Mouse (Mus musculus): ENCODE results near the gene Bcor. TPM values are rescaled to one million over a fixed set of nuclear protein-coding genes. Genes with fewer than 3 reads are reported as not detected.

Gene Bcor
- total and polyA plus RNA-seq, 3 experiments = 11.2 to 22.4 (median 18.0) TPM

DNA sequence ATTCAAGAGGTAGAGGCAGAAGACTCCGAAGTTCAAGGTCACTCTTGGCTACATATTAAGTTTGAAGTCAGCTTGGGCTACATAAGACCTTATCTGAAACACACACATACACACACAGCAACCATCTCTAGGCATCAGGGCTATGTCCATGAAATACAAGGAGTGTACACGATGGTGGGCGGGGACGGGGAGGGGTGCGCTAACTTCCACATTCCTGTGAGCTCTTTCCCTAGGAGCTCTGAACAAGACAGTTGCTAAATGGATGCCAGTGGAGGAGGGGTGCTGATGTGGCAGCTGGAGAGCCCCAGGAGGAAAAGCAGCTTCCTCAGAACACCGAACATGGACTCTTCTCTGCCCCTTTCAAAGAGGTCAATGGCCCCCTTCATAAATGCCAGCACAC, 49.6 kb downstream of the Bcor start:
- H3K27ac ChIP-seq = no peak overlapping the region
- H3K9ac ChIP-seq (ENCODE audit: low read depth, low read length) = no peak overlapping the region
- WGBS = 76% methylated on average over 6 of the region's 6 CpGs
- peaks cover 2% of the 10 kb centered on the region; the same call in 1 of the 2 replicates for H3K4me1 ChIP-seq (ENCODE audit: control insufficient read depth, insufficient read depth, low read length)
- intact Hi-C loops (cut with DNase I) = no loop called here
- no peaks in the 10 kb centered on the region for H3K27me3 ChIP-seq (ENCODE audit: control insufficient read depth, insufficient read depth, low read length)
- H3K79me2 ChIP-seq (replicated peaks; ENCODE audit: control insufficient read depth, insufficient read depth, low read length) = no peaks in the 10 kb centered on the region; the same call in 1 of the 2 replicates
- DNase-seq = no peak
- TF ChIP-seq EP300 (IDR thresholded peaks at IDR 0.05; ENCODE audit: insufficient read depth, low read depth, low read length) (no peak), CTCF (IDR thresholded peaks at IDR 0.05) (no peak), POLR2A (IDR thresholded peaks at IDR 0.05; ENCODE audit: insufficient read depth, low read depth, low read length) (no peak)
- H3K4me3 ChIP-seq = no peak overlapping the region
- H3K36me3 ChIP-seq (ENCODE audit: control insufficient read depth, insufficient read depth, low read length) = no peaks in the 10 kb centered on the region

DNA sequence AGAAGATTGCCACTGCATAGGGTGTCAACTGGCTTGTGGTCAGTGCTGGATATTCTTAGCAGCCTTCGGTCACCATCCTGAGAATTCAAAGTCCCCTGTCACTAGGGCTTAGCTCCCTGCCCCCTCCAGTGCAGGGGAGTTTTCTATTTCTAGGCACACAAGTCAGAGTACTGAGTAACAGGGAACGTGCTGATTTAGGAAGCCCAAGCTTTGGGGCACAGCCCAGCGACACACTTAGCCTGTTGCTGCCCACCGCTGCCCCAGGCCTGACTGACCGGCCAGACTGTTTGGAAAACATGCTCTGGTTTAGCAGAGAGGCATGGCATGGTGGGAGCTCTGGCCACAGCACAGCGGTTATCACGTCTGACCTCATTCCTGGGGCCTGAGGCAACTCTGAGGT, 54.8 kb downstream of the Bcor start:
- Histone ChIP-seq H3K9ac (ENCODE audit: low read depth, low read length) (no peak overlapping the region), H3K79me2 (replicated peaks; ENCODE audit: control insufficient read depth, insufficient read depth, low read length) (peaks cover 1% of the 10 kb centered on the region; the same call in 1 of the 2 replicates), H3K27me3 (ENCODE audit: control insufficient read depth, insufficient read depth, low read length) (no peaks in the 10 kb centered on the region), H3K4me1 (ENCODE audit: control insufficient read depth, insufficient read depth, low read length) (0 out of 2 replicates have a peak, but pooled peaks cover 1% of the 10 kb centered on the region), H3K36me3 (ENCODE audit: control insufficient read depth, insufficient read depth, low read length) (no peaks in the 10 kb centered on the region), H3K4me3 (no peak overlapping the region), H3K27ac (peak overlapping the region; percentile 75)
- DNase-seq = peak; percentile 31 to 54
- 64% methylated on average over 7 of the region's 7 CpGs for WGBS
- no peak for TF ChIP-seq EP300 (IDR thresholded peaks at IDR 0.05; ENCODE audit: insufficient read depth, low read depth, low read length)
- TF ChIP-seq POLR2A (IDR thresholded peaks at IDR 0.05; ENCODE audit: insufficient read depth, low read depth, low read length) = no peak
- TF ChIP-seq CTCF (IDR thresholded peaks at IDR 0.05) = no peak
- intact Hi-C loops (cut with DNase I) = no loop called here

DNA sequence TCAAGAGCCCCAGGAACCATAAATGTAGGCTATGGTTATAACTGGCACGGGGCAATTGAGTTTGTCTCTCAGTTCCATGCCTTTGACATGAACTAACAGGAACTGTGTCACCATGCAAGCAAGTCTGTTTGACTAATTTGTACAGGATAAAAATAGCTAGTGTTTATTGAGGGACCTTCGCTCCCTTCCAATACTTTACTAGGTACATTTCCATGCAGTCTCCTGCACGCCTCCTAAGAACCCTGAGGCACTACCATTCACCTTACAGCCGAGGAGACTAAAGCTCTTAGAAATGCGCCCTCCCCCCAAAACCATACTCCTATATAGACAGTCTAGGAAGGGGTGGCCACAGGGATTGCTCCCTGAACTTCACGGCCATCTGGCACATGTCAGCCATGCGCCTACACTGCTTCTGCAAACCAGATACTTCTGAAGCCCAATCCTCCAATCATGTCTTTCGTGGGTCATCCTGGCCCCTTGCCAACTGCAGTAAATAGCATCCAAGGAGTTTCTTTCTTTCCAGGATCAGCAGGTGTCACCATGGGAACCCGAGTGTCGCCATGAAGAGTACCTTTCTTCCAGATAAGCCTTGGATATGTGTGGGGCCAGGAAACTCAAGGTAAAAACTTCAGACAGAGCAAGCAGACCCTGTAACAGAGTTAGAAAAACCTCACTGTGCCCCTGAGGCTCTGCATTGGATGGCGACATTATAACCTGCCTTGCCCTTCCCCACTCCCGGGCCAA, 63.2 kb downstream of the Bcor start:
- intact Hi-C loops (cut with DNase I) = loop anchor here (10.0 kb wide), 1 partner anchor 998 kb away; no protein-coding TSS in a partner anchor
- H3K4me1 ChIP-seq (ENCODE audit: control insufficient read depth, insufficient read depth, low read length) = peaks cover 3% of the 10 kb centered on the region; the same call in 1 of the 2 replicates
- no peak overlapping the region for H3K9ac ChIP-seq (ENCODE audit: low read depth, low read length)
- no peak for DNase-seq
- no peak for TF ChIP-seq POLR2A (IDR thresholded peaks at IDR 0.05; ENCODE audit: insufficient read depth, low read depth, low read length)
- TF ChIP-seq CTCF (IDR thresholded peaks at IDR 0.05) = no peak
- no peak for TF ChIP-seq EP300 (IDR thresholded peaks at IDR 0.05; ENCODE audit: insufficient read depth, low read depth, low read length)
- no peaks in the 10 kb centered on the region for H3K79me2 ChIP-seq (replicated peaks; ENCODE audit: control insufficient read depth, insufficient read depth, low read length)
- H3K36me3 ChIP-seq (ENCODE audit: control insufficient read depth, insufficient read depth, low read length) = no peaks in the 10 kb centered on the region
- no peak overlapping the region for H3K4me3 ChIP-seq
- H3K27me3 ChIP-seq (ENCODE audit: control insufficient read depth, insufficient read depth, low read length) = no peaks in the 10 kb centered on the region
- 64% methylated on average over 12 of the region's 12 CpGs for WGBS
- H3K27ac ChIP-seq = no peak overlapping the region

DNA sequence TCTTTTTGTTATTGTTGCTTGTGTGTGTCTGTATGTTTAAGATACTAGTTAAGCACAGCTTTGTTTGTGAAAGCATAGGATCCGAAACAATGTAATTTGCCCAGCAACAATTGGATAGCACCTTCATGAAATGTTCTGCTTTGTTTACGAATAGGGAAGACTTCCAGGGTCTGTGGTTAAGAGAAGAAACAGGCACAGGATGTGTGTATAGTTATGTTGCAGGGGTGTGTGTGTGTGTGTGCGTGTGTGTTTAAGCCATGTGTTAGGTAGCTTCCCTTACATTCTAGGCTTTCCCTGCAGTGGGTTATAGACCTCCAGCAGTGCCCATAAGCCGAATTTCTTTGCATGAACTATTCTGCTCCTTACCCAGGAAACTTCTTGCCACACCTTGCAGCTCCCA, 66.8 kb downstream of the Bcor start:
- intact Hi-C loops (cut with DNase I) = loop anchor here (10.0 kb wide), 1 partner anchor 1001 kb away; no protein-coding TSS in a partner anchor
- Histone ChIP-seq H3K79me2 (replicated peaks; ENCODE audit: control insufficient read depth, insufficient read depth, low read length) (no peaks in the 10 kb centered on the region), H3K9ac (ENCODE audit: low read depth, low read length) (no peak overlapping the region), H3K4me1 (ENCODE audit: control insufficient read depth, insufficient read depth, low read length) (peaks cover 7% of the 10 kb centered on the region), H3K27ac (no peak overlapping the region), H3K36me3 (ENCODE audit: control insufficient read depth, insufficient read depth, low read length) (no peaks in the 10 kb centered on the region), H3K27me3 (ENCODE audit: control insufficient read depth, insufficient read depth, low read length) (no peaks in the 10 kb centered on the region), H3K4me3 (no peak overlapping the region)
- TF ChIP-seq EP300 (IDR thresholded peaks at IDR 0.05; ENCODE audit: insufficient read depth, low read depth, low read length) (no peak), CTCF (IDR thresholded peaks at IDR 0.05) (no peak), POLR2A (IDR thresholded peaks at IDR 0.05; ENCODE audit: insufficient read depth, low read depth, low read length) (no peak)
- 73% methylated on average over 4 of the region's 4 CpGs for WGBS
- no peak for DNase-seq

DNA sequence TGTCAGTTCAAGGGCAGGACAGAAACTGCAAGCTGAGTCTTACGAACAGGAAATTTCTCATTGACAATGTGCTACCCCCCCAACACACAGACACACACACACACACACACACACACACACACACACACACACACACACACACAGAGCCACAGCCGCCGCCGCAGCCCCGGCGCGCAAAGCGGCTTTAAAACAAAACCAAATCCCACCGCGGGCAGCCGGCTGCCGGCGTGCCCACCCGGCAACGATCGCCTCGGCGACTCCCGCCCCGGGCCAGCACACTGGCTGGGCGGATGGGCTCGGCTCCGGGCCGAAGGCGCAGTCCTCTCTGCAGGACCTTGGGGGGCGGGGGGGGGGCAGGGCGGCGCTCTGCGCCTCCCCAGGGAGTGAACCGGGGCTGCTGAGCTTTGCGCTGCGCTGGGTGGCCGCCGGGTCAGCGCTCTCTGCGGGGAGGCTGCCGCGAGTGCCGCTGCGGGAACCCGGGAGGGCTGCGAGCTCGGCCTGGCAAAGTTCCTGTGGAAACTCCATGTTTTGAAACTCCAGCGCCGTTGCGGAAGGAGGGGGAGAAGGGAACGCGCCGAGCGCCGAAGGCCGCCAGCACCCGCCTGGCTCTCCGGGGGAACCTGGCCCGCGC, 68.6 kb downstream of the Bcor start:
- intact Hi-C loops (cut with DNase I) = loop anchor here (1.0 to 10.0 kb wide), 3 partner anchors 43 to 1003 kb away; no protein-coding TSS in a partner anchor
- no peak for TF ChIP-seq CTCF (IDR thresholded peaks at IDR 0.05)
- 0 out of 2 replicates have a peak, but pooled peaks have one; percentile 14 for TF ChIP-seq POLR2A (IDR thresholded peaks at IDR 0.05; ENCODE audit: insufficient read depth, low read depth, low read length)
- no peak for TF ChIP-seq EP300 (IDR thresholded peaks at IDR 0.05; ENCODE audit: insufficient read depth, low read depth, low read length)
- peak overlapping the region; percentile 89 for H3K27ac ChIP-seq

More for the DNA sequence above, 68.6 kb downstream of the Bcor start:
- Histone ChIP-seq H3K9ac (ENCODE audit: low read depth, low read length) (peak overlapping the region; percentile 83), H3K36me3 (ENCODE audit: control insufficient read depth, insufficient read depth, low read length) (no peaks in the 10 kb centered on the region), H3K79me2 (replicated peaks; ENCODE audit: control insufficient read depth, insufficient read depth, low read length) (no peaks in the 10 kb centered on the region), H3K4me1 (ENCODE audit: control insufficient read depth, insufficient read depth, low read length) (peaks cover 4% of the 10 kb centered on the region), H3K4me3 (peak overlapping the region; percentile 62), H3K27me3 (ENCODE audit: control insufficient read depth, insufficient read depth, low read length) (no peaks in the 10 kb centered on the region)
- 1% methylated on average over 50 of the region's 56 CpGs for WGBS
- peak; percentile 75 to 78 for DNase-seq

Data from heart, adult 2 months (tissue).